Mouse (Mus musculus): Measurements from ENCODE around the gene Trem2.
"Not testable (repeated sequence)": the region's sequence is repeated elsewhere in the genome, so short reads cannot be mapped to it uniquely, and the experiment has no call there.

The Trem2 gene

GRCm38 (mm10) chr17:48350681-48351193 is 4.5 kb downstream of the Trem2 start:
- DNase-seq (ENCODE audit: low read depth): no peak

- DNase-seq (ENCODE audit: low read depth): not testable (repeated sequence)
These were observed 6.8 kb downstream of the Trem2 start for GRCm38 (mm10) chr17:48352976-48353375.

DNA sequence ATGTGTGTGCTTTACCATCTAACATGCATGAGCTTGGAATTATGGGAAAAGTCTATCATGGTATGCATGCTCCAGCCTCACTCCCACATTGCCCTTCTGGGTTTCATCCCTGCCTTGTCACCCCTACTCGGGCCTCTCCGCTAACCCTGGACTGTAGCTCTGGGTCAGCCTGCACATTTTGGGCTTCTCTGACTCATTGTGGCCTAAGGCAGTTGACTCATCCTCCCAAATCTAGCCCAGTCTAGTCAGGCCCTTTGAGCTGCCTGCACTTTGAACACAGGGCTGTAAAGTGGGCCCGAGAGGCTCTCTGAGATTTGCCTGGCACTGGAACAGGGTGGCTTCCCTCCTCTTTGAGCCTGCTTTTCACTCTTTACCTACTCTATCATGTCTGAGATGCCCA is 9.6 kb downstream of the Trem2 start:
- peak; percentile 80 for DNase-seq (ENCODE audit: low read depth)

DNA sequence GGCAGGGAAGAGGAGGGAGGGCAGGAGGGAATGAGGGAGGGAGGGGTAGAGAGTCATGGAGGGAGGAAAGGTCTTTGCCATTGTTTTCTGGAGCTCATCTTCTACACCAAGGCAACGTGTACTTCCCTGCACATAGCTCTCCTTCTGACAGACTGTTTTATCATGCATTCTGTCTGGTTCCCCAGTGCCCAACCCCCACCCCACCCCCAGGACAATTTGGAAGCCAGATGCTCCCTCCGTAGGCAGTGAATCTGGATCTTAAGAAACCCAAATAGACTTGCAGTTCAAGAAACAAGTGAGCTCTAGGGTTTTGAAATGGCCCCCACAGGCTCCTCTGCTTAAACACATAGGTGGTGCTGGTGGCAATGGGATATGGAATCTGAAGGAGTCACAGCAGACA is 11.7 kb downstream of the Trem2 start:
- DNase-seq (ENCODE audit: low read depth): no peak

DNA sequence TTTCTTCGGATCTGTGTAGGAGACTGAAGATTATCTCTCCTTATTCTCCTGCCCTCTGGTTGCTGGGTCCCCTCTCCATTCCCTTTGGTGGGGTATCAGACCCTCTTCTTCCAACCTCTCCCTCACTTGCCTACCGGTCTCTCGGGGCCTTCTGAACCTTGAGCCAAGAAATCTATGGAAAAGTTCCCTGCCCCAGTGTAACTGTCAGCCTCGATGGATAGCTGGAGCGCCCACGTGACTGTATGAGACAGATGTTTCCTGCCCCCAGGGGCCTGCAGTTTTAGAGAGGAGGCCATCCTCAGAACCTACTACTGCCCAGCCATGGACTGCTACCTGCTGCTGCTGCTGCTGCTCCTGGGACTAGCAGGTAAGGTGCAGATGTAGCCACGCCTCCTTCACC is 13.4 kb downstream of the Trem2 start, which contains the start of gene Treml1:
Gene Treml1 (plus strand): TSS at position 301 of the 400 bp plus-strand sequence.
- DNase-seq (ENCODE audit: low read depth): peak; percentile 25

- peak; percentile 55 for DNase-seq (ENCODE audit: low read depth)
These were observed 14.3 kb downstream of the Trem2 start for GRCm38 (mm10) chr17:48360462-48360861.

GRCm38 (mm10) chr17:48362346-48362745 is 16.1 kb downstream of the Trem2 start:
- no peak for DNase-seq (ENCODE audit: low read depth)

DNA sequence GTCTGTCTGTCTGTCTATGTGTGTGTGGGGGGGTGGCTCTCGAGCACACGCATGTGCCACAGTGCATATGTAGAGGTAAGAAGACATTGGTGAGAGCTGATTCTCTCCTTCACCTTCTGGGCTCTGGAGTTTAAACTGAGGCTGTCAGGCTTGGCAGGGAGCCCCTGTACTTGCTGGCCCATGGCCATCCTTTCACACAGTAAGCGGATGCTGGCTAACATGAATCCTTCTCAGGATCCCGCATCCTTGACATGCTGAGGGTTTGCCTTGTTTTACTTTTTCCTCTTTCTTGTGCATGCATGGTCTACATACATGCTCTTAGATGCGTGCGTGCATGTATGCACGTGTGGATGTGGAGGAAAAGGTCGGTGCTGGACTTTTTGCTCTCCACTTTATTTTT is 16.8 kb downstream of the Trem2 start:
- no peak for DNase-seq (ENCODE audit: low read depth)

DNA sequence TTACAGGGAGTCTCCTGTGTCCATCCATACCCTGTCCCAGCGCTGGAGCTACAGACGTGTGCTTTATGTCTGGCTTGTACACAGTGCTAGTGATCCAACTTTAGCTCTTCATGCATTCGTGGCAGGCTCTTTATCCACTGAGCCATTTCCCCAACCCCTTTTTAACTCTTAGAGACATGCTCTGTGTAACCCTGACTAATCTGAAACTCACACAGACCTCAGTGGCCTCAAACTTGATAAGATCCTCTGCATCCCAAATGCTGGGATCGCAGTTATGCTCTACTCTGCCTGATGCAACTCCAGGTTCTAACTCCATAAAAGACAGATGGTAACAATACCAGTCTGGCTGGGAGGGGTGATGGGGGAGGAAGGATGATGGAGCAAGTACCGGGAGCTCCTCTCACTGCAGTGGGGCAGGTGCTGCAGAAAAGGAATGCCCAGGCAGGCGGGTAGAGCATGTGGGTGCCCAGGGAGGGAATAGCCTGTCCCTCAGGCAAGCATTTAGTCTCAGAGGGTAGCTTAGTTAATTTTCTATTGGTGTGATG is 17.3 kb downstream of the Trem2 start:
- no peak for DNase-seq (ENCODE audit: low read depth)

DNA sequence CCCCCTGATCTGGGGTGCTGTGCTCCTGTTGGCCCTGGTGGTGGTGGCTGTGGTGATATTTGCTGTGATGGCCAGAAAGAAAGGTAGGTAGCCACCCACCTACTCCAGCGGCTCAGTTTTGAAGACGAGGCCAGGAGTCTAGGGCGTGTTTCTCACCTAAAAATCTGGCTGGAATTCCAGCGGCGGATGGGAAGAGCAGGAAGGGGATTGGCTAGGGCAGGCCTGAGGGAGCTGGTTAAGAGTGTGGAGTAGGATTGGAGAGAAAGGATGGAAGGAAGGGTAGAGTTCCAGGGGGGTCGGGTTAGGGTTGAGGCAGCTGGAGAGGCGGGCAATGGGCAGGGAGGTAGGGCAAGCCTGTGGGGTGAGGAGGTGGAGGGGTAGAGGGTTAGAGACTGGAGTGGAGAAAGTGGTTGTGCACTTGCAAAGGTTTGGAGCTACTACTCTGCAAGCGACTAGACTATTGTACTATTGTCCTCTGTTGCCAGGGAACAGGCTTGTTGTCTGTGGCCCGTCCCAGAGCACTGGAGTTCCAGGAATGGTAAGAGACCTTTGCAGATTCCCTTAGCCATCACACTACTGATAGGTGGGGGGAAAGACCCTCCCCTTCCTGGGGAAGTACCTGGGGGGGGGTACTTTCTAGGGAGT is 19.4 kb downstream of the Trem2 start:
- DNase-seq (ENCODE audit: low read depth): no peak

DNA sequence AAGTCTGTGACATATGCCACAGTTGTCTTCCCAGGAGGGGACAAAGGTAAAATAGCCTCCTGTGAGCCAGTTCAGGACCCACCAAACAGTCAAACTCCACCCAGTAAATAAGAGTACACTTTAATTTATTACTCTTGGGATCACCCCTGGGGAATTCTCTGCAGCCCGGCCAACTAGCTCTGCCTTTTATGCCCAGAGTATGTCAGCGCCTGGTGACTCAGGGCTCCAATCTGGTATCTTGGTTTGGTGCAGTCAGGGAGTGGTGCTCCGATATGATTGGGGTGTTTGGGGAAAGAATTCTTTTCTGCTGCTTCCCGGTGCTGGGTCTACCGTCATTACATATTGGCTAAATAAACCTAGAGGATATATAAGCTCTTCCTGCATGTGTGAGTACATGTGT is 20.6 kb downstream of the Trem2 start:
- DNase-seq (ENCODE audit: low read depth): no peak

- DNase-seq (ENCODE audit: low read depth): no peak
These were observed 25.4 kb downstream of the Trem2 start for GRCm38 (mm10) chr17:48371621-48372020.

- DNase-seq (ENCODE audit: low read depth): no peak
These were observed 26.8 kb downstream of the Trem2 start for GRCm38 (mm10) chr17:48372987-48373386.

DNA sequence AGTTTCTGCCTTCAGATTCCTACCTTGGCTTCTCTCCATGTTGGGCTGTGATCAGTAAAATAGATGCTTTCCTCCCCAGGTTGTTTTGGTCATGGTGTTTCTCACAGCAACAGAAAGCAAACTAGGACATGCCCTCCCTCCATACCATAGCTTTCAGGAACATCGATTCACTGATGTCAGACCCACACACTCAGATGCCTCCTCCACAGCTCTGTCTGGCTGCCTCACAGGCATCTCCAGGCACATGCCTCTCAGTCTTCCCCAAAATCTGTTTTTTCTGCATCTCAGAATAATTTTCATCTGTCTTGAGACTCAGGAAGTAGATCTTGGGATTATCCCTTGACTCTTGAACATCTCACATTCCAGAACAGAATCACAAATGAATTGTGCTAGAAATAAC is 29.9 kb downstream of the Trem2 start:
- no peak for DNase-seq (ENCODE audit: low read depth)

- no peak for DNase-seq (ENCODE audit: low read depth)
These were observed 32.8 kb downstream of the Trem2 start for GRCm38 (mm10) chr17:48379050-48379449.

DNA sequence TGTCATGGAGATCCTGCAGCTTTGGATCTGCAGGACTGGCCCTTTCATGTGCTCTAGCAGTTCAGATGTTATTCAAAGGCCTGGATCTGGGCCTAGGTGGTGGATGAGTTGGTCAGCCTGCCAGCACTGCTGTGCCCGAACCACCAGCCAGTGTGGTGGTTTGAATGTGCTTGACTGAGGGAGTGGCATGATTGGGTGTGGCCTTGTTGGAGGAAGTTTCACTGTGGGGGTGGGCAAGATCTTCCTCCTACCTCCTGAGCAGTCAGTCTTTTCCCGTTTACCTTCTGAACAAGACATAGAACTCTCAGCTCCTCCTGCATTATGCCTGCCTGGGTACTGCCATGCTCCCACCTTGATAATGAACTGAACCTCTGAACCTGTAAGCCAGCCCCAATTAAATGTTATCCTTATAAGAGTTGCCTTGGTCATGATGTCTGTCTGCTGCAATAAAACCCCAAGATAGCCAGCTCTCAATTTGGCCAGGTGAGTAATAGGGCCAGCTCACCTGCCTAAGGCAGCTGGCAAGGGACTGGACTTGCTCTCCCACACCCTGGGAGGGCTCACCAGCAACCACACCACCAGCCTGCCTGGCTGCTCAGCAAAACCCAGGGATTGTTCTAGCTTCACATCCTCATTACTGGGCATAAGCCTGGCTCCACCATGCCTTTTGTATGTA is 39.7 kb downstream of the Trem2 start:
- DNase-seq (ENCODE audit: low read depth): peak; percentile 34

DNA sequence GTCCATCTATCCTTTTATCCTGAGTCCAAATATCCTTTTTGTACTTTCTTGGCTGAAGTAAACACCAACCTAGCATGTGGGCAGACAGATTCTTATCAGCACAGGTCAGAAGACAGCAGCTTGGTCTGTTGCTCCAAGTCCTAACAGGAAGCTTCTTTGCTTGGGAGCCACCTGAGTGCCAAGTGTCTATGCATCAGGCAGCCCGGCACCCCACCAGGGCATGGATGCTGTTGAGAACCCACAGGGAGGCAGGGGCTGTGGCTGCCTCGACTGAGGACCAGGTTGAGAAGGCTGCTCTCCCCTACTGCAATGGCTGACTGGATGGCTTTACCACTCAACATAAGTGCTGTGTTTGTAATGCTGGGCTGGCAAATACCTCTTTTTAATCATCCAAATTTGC is 42.5 kb downstream of the Trem2 start:
- DNase-seq (ENCODE audit: low read depth): no peak

- DNase-seq (ENCODE audit: low read depth): no peak
These were observed 43.2 kb downstream of the Trem2 start for GRCm38 (mm10) chr17:48389442-48389841.

DNA sequence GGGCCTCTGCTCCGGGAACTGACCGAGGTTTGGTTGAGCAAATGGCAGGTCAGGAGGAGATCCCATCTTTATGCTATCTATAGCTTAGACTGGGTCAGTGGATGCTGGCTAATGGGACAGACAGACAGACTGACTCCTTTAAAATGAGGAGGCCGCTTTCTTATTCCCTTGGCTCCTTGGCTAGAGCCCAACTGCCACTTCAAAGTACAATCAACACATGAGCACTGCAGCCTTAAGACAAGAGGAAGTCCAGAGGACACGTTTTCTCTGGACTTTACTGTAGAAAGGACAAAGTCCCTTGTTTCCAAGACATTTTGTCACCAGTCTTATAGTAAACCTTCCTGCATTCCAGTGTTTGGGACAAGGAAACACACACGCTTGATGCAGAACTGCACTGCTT is 45.2 kb downstream of the Trem2 start:
- DNase-seq (ENCODE audit: low read depth): no peak

- no peak for DNase-seq (ENCODE audit: low read depth)
These were observed 46.4 kb downstream of the Trem2 start for GRCm38 (mm10) chr17:48392616-48393015.

- no peak for DNase-seq (ENCODE audit: low read depth)
These were observed 55.5 kb downstream of the Trem2 start for GRCm38 (mm10) chr17:48401710-48402109.

- DNase-seq (ENCODE audit: low read depth): no peak
These were observed 56.5 kb downstream of the Trem2 start for GRCm38 (mm10) chr17:48402751-48403150.
